Mouse (Mus musculus): ENCODE measurements around the gene Ccdc122.

DNA sequence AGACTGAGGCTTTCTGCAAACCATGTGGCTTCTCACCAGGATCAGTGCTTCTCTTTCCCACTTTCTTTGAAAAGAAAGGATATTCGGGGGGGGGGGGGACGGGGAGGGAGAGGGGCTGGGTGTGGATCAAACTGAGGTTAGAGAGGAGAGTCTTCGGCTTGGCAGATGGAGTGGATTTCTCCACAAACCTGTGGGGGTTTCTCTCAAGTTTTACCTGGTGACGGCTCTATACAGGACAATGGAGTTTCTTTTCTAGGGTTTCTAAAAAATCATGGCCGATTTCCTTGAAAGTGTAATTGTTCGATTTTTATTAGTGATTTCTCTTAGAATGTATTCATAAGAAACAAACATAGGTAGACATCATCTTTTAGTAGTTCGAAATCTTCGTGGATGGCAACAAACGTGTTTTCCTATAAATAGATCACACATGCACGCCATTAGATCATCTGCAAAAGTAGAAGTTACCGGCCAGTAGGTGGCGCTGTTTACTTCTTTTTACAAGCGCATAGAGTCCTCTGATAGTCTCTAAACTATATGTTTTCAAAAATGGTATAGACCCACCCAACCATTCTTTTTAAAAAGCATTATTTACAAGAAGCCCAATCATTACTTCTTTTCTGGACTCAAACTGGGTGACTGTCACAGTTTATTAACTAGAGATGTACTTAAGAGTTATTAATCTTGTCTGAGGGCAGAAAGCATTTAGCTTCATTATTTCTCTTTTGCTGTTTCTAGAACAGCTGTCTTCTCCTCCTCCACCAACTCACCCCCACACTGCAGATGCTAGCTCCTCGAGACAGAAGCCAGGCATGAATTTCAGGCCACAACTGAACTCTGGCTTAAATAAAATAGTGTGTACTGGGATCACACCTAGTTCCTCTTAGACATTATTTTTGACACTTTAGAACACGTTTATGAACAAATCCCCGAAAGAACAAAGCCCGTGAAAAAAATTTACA lies 105.0 kb downstream of the Ccdc122 start:
- TF ChIP-seq CTCF (IDR thresholded peaks at IDR 0.05; ENCODE audit: control insufficient read depth, insufficient read depth, insufficient read length) = peak; percentile 15
- TF ChIP-seq USF1 (IDR thresholded peaks at IDR 0.05; ENCODE audit: low read depth) = no peak

Measured in C2C12 (cell line).